Mouse (Mus musculus) stomach, postnatal 0 days (tissue): ENCODE measurements around the gene Oprm1. TPM values are rescaled to one million over a fixed set of nuclear protein-coding genes. Genes with fewer than 3 reads are reported as not detected.

ENCODE experiments used
- ATAC-seq: fragments of 200-750 bp; cut with Nextera tagmentation; 2 replicates; pipeline ENCODE4 v1.8.0; 2017; ENCODE audit not compliant: low FRiP score, low TSS enrichment
- DNase-seq: peaks from one replicate; pipeline ENCODE4 v3.0.0-alpha.2; 2016; ENCODE audit warnings: low spot score
- H3K27ac ChIP-seq: fragments of 300-500 bp; sonication (generic); replicated peaks from 2 replicates; pipeline ENCODE4 v1.5.1; 2014; ENCODE audit warnings: mild to moderate bottlenecking, control low read depth
- H3K27me3 ChIP-seq: fragments of 300-500 bp; sonication (generic); 2 replicates; pipeline ENCODE4 v1.6.1; 2014; ENCODE audit warnings: low read length; ENCODE audit not compliant: control insufficient read depth, insufficient read depth
- H3K36me3 ChIP-seq: fragments of 300-500 bp; sonication (generic); 2 replicates; pipeline ENCODE4 v1.6.1; 2014; ENCODE audit warnings: low read length, mixed read lengths; ENCODE audit not compliant: control insufficient read depth, insufficient read depth
- H3K4me1 ChIP-seq: fragments of 300-500 bp; sonication (generic); replicated peaks from 2 replicates; pipeline ENCODE4 v1.6.1; 2014; ENCODE audit warnings: antibody characterized with exemption; ENCODE audit not compliant: control insufficient read depth, insufficient read depth
- H3K4me2 ChIP-seq: fragments of 300-500 bp; sonication (generic); replicated peaks from 2 replicates; pipeline ENCODE4 v1.6.1; 2014; ENCODE audit warnings: low read depth, mild to moderate bottlenecking, control low read depth, moderate library complexity
- H3K4me3 ChIP-seq: fragments of 300-500 bp; sonication (generic); 2 replicates; pipeline ENCODE4 v1.5.1; 2014; ENCODE audit warnings: low read depth, low read length, control low read depth
- H3K9ac ChIP-seq: fragments of 300-500 bp; sonication (generic); 2 replicates; pipeline ENCODE4 v1.6.1; 2014; ENCODE audit warnings: mild to moderate bottlenecking, low read length, control low read depth, mixed read lengths
- H3K9me3 ChIP-seq: fragments of 300-500 bp; sonication (generic); 2 replicates; pipeline ENCODE4 v1.6.1; 2016; ENCODE audit warnings: low read length; ENCODE audit not compliant: control insufficient read depth
- CTCF ChIP-seq: IDR thresholded peaks from 2 replicates; pipeline ENCODE4 v1.5.1; 2016; ENCODE audit warnings: antibody characterized with exemption, low read depth, mild to moderate bottlenecking, moderate library complexity
- EP300 ChIP-seq: optimal IDR thresholded peaks from 2 replicates; pipeline ENCODE3; 2016; ENCODE audit warnings: antibody characterized with exemption
- WGBS: fragments of 180-500 bp; shearing (Covaris S2); extraction: QIAGEN DNeasy Blood & Tissue Kit; methylation state at CpG from one replicate; pipeline ENCODE4 v1.1.7; 2014; 5-methylcytosine and 5-hydroxymethylcytosine counted together
- polyA plus RNA-seq: library from polyadenylated mRNA; unstranded; fragments of >200 nt; fragmentation: Nextera tagmentation; extraction: Ambion mirVana; gene quantifications from 2 replicates; pipeline ENCODE4 v1.2.1, GENCODE M21; 2015

Gene Oprm1
- polyA plus RNA-seq, 1 experiment from 2014 or later: 0.11 TPM

GRCm38 (mm10) chr10:6954533-6954932 lies 196.2 kb downstream of the Oprm1 start:
- no peak for TF ChIP-seq EP300
- TF ChIP-seq CTCF: no peak
- DNase-seq (no peak), ATAC-seq (no peak)
- H3K27me3 ChIP-seq: no peaks in the 10 kb centered on the region
- H3K4me2 ChIP-seq: no peak overlapping the region
- H3K27ac ChIP-seq: no peak overlapping the region
- no peaks in the 10 kb centered on the region for H3K4me1 ChIP-seq
- H3K4me3 ChIP-seq: no peak overlapping the region
- no peaks in the 10 kb centered on the region for H3K9me3 ChIP-seq
- H3K36me3 ChIP-seq: no peaks in the 10 kb centered on the region
- H3K9ac ChIP-seq: no peak overlapping the region

DNA sequence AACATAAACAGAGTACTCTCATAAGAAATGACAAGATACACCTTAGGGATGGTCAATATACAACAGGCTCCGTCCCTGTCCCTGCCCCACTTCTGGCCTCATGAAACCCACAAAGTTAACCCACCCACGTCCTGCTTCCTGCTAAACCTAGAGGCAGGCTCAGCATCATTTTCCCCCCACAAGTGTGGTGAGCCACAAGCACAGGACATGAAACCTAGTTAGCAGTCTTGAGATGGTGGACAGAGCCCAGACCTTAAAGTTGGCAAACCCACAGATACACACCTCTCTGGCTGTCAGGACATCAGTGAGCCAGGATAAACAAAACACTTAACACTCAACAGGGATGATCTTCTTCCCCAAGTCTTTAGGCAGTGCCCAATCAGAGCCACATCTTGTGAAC lies 198.1 kb downstream of the Oprm1 start:
- Histone ChIP-seq H3K27me3 (no peaks in the 10 kb centered on the region), H3K9me3 (no peaks in the 10 kb centered on the region), H3K4me1 (no peaks in the 10 kb centered on the region), H3K4me3 (no peak overlapping the region), H3K9ac (no peak overlapping the region), H3K27ac (no peak overlapping the region), H3K4me2 (no peak overlapping the region), H3K36me3 (no peaks in the 10 kb centered on the region)
- no peak for TF ChIP-seq EP300
- TF ChIP-seq CTCF: no peak
- 81% methylated on average over 2 of the region's 2 CpGs for WGBS
- ATAC-seq (no peak), DNase-seq (no peak)

DNA sequence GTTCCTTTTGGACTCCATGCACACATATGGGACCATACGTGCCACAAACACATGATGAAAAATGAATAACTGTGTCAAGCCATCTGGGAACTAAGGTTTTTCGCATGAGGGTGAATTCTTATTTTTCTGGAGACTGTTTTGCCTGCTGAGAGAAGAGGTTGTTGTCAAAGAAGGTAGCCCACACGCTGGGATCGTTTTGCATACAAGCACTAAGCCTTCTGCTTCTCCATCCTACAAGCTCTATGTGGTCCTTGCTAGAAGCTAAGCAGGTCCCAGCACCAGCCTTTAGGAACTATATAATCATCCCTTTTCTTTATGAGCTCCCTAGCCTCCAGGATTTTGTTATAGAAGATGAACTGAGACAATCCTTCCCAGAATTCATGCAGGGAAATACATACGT lies 200.5 kb downstream of the Oprm1 start:
- TF ChIP-seq EP300 (no peak), CTCF (no peak)
- Histone ChIP-seq H3K27me3 (no peaks in the 10 kb centered on the region), H3K4me2 (no peak overlapping the region), H3K36me3 (no peaks in the 10 kb centered on the region), H3K4me1 (no peaks in the 10 kb centered on the region), H3K9ac (no peak overlapping the region), H3K27ac (no peak overlapping the region), H3K9me3 (no peaks in the 10 kb centered on the region), H3K4me3 (no peak overlapping the region)
- 76% methylated on average over 5 of the region's 5 CpGs for WGBS
- DNase-seq: no peak
- no peak for ATAC-seq

GRCm38 (mm10) chr10:6967588-6968242 lies 209.4 kb downstream of the Oprm1 start:
- H3K36me3 ChIP-seq: no peaks in the 10 kb centered on the region
- WGBS: 81% methylated on average over 8 of the region's 8 CpGs
- TF ChIP-seq CTCF (no peak), EP300 (no peak)

GRCm38 (mm10) chr10:6968334-6968733 lies 210.0 kb downstream of the Oprm1 start:
- no peaks in the 10 kb centered on the region for H3K9me3 ChIP-seq
- ATAC-seq (peak; percentile 92), DNase-seq (peak; percentile 48)
- H3K4me3 ChIP-seq: no peak overlapping the region
- no peak overlapping the region for H3K4me2 ChIP-seq
- H3K27ac ChIP-seq: no peak overlapping the region
- 23% methylated on average over 1 of the region's 1 CpGs for WGBS
- H3K9ac ChIP-seq: no peak overlapping the region
- TF ChIP-seq CTCF (no peak), EP300 (no peak)
- no peaks in the 10 kb centered on the region for H3K4me1 ChIP-seq
- no peaks in the 10 kb centered on the region for H3K27me3 ChIP-seq
- H3K36me3 ChIP-seq: no peaks in the 10 kb centered on the region

More at GRCm38 (mm10) chr10:6967588-6968242, 209.4 kb downstream of the Oprm1 start:
- Histone ChIP-seq H3K4me1 (no peaks in the 10 kb centered on the region), H3K27me3 (no peaks in the 10 kb centered on the region), H3K4me3 (no peak overlapping the region), H3K4me2 (no peak overlapping the region), H3K9ac (no peak overlapping the region), H3K9me3 (no peaks in the 10 kb centered on the region), H3K27ac (no peak overlapping the region)
- DNase-seq: no peak
- ATAC-seq: no peak

DNA sequence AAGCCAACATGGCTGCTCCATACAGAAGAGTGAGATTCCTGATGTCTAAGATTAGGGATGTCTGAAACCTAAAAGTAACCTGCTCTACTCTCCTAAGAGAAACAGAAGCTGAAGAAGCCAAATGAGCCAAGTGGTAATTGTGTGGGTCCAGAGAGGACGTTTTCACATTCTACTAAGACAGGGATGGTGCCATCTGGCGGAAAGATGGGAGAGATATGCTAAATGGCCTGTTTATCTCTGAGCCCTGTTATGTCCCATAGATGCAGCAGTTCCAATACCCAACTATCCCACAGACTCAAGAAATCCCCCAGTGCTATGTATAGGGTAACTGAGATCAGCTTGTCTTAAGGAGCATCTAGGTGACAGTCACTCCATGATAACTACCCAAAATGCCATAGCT lies 219.5 kb downstream of the Oprm1 start:
- no peaks in the 10 kb centered on the region for H3K4me1 ChIP-seq
- no peak overlapping the region for H3K4me2 ChIP-seq
- H3K27ac ChIP-seq: no peak overlapping the region
- no peak overlapping the region for H3K9ac ChIP-seq
- DNase-seq (no peak), ATAC-seq (no peak)
- no peaks in the 10 kb centered on the region for H3K27me3 ChIP-seq
- no peak overlapping the region for H3K4me3 ChIP-seq
- H3K9me3 ChIP-seq: no peaks in the 10 kb centered on the region
- TF ChIP-seq EP300 (no peak), CTCF (no peak)
- 76% methylated on average over 2 of the region's 2 CpGs for WGBS
- H3K36me3 ChIP-seq: no peaks in the 10 kb centered on the region
